Mouse (Mus musculus) C2C12 (cell line): Measurements from ENCODE around the gene Dock3.

ENCODE experiments used
- CEBPB ChIP-seq: IDR thresholded peaks from one replicate; pipeline ENCODE4 v1.6.1; 2011; ENCODE audit warnings: low read depth, mild to moderate bottlenecking, control low read depth, moderate library complexity
- CTCF ChIP-seq: IDR thresholded peaks from one replicate; pipeline ENCODE4 v1.5.1; 2011; ENCODE audit not compliant: control insufficient read depth, insufficient read depth, insufficient read length
- FOSL1 ChIP-seq: IDR thresholded peaks from one replicate; pipeline ENCODE4 v1.8.0; 2011; ENCODE audit warnings: mild to moderate bottlenecking, low read length; ENCODE audit not compliant: poor library complexity, insufficient read depth, severe bottlenecking
- MAX ChIP-seq: IDR thresholded peaks from one replicate; pipeline ENCODE4 v1.6.1; 2011; ENCODE audit warnings: mild to moderate bottlenecking, control low read depth
- MYOG ChIP-seq: IDR thresholded peaks from one replicate; pipeline ENCODE4 v1.6.1; 2011; ENCODE audit not compliant: control insufficient read depth, insufficient read length; ENCODE audit errors: extremely low read depth
- USF1 ChIP-seq: IDR thresholded peaks from one replicate; pipeline ENCODE4 v1.6.1; 2011; ENCODE audit warnings: low read depth, mild to moderate bottlenecking, control low read depth, moderate library complexity

DNA sequence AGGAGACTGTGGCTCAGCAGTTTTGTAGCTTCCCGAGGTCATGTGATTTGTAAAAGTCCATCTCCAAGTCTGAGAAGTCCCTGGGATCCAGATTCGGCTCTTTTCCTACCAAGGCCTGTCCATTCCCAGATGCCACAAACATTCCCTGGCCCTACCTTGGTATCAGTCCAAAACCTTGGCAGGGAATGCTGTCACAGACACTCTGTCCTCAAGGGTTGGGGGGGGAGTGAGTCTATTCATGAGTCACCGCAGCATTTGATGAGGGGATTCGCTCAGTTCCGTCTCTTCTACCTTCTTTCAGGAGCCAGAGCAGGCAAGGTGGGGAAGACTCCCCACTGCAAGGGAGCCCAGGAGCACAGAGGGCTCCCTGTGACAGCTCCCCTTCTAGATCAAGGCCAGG, 44.0 kb upstream of the Dock3 start:
- TF ChIP-seq CTCF (no peak), FOSL1 (no peak), USF1 (no peak), CEBPB (no peak), MAX (no peak), MYOG (no peak)
